Mouse (Mus musculus) heart, adult 2 months (tissue): ENCODE data around the gene Vwa1.

Experiments used
- CTCF ChIP-seq: fragments of 200-600 bp; IDR thresholded peaks from 2 replicates; pipeline ENCODE4 v1.8.1; 2022; ENCODE audit warnings: antibody characterized with exemption, mild to moderate bottlenecking, moderate library complexity
- POLR2A ChIP-seq: fragments of 200-500 bp; IDR thresholded peaks from 2 replicates; pipeline ENCODE4 v1.6.1; 2011; ENCODE audit warnings: mild to moderate bottlenecking, low read depth, low read length, control low read depth; ENCODE audit not compliant: insufficient read depth

GRCm38 (mm10) chr4:155734951-155735702 is 39.4 kb downstream of the Vwa1 start:
- TF ChIP-seq CTCF (no peak), POLR2A (no peak)
